Mouse (Mus musculus) liver, adult 10 weeks (tissue): ENCODE measurements around the gene Qprt. TPM values are rescaled to one million over a fixed set of nuclear protein-coding genes. Genes with fewer than 3 reads are reported as not detected.

Source experiments
- polyA plus RNA-seq: library from polyadenylated mRNA; stranded (reverse); fragments of 350-450 nt; fragmentation: Illumina TruSeq; extraction: RNeasy Lipid Tissue Mini Kit (QIAGEN cat#74804); gene quantifications from one replicate; pipeline ENCODE4 v1.2.3, GENCODE M21; 2014; ENCODE audit warnings: low read depth, low replicate concordance

Gene Qprt
- polyA plus RNA-seq = 50.0 TPM

DNA sequence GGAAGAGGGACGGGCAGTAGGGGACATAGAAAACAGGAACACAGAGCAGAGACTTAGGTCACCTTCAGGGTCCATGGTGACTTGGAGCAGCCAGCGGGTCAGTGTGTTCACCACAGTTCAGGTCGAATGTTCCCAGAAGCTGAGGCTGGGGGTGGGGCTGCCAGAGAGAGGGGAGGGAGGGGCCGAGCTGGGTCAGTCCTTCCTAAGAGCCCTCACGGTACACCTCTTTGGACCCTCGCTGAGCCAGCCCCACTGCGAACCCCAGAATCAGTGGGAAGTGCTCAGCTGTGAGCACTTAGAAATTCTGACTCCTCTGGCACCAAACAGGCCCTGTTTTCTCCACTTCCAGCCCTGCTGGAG is at the start of gene Qprt:
Gene Qprt, minus strand, starts transcription at position 316 of the 360 bp plus-strand sequence.

DNA sequence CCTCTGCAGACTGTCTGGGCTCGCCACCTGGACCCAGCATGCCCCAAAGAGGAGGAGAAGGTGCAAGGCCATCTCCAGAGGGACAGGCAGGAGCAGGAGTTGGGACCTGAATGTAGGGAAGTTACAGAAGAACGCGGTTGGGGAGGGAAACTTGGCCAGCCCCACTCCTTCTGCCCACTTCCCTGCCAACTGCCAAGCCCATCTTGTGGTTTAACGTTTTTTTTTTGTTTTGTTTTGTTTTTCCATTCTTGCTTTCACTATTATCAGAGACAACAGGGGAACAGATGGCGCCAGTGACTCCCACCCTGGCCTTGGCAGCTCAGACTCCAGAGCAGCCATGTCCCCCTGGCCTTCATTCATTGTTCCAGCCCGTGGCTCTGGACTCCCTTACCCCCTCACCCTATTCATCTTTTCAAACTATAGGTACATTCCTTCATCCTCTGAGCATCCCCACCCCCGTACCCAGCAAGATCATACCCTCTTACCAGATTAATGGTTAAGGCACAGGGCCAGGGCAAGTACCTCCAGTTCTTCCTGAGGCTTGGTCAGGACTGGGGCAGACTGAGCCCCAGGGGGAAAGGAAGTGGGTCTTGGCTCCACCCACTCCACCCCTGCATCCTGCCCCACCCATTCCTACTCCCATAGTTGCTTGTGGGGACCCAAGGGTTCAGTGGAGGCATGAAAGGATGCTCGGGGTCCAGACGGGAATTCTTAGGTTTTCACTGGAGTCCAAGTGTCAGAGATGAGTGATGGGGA is 15.4 kb upstream of the Qprt start, which contains the start of gene Spn:
Gene Spn, minus strand, starts transcription at position 562 of the 756 bp plus-strand sequence.

DNA sequence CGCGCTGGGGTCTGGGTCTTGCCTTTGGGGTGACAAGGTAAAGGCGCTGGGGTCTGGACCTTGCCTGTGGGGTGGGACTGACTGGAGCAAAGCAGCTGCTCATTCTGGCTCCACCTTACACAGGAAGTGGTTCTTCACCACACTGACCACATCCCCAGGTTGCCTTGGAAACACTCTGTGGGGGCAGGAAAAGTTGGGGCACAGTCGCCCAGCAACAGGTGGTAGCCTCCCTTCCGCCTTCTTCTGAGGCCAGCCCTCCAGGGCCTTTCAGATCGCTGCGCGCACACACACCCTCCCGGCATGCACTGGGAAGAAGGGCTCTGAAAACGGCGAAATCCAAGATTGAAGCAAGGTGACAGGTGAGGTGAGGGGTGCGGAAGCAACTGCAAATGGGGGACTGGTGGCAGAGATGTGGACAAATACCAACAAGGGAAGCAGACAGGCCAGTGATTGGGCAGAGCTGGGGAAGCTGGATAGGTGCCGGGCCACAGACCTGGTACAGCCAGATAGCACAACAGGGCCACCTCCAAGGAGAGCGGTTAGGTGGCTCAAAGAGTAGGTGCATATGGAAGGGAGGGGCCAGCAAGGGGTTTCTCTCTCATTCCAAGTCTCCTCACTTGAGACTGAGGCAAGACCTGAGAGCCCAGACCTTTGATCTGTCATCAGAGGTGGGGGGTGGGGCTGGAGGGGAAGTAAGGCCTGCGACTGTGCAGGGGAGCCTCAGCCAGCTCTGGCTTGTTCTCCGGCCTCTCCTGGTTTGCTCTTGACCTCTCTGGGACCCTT is 30.7 kb downstream of the Qprt start, which contains the start of gene AI467606:
Gene AI467606, plus strand, starts transcription at position 246 of the 783 bp plus-strand sequence.

DNA sequence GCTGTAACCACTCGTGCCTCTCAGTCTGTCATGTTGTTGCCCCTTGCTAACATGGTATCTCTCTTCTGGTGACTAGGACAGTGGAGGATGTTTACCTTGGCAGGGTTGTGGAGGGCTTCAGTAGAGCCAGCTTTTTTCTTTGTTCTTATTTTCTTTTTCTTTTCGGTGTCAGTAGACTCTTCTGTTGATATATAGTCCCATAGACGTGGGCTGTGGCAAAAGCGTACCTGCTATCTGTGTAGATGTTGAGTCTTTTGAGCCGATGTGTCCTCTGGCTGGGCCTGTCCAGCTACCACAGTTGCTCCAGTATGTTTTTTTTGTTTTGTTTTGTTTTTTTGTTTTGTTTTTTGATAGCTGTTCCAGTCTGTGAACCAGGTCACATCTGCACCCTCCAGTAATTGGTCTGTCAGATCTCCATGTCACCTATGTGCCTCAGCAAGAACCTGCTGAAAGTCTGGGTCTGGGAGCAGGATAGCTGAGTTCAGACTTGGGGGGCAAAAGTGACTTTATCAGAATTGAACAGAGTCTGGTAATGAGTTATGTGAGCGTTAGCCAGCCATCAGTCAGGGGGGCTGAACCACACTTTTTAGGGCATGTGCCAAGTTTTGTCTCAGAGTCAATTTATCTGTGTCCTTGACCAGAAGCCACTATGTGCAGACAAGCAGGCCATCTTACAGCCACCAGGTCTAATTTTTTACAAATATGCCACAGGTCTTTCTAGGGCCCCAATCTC is 34.6 kb downstream of the Qprt start, which contains the start of gene Zg16:
Gene Zg16, minus strand, starts transcription at position 51 of the 733 bp plus-strand sequence.

Other genes with a start within 250 kb of the Qprt start
- gene Taok2, start 237.5 kb downstream of the Qprt start, polyA plus RNA-seq = 3.4 TPM
- 16.3 TPM for gene Tmem219, start 199.3 kb downstream of the Qprt start, polyA plus RNA-seq
- 1.7 TPM for gene Kctd13, start 193.3 kb downstream of the Qprt start, polyA plus RNA-seq
- not detected for gene Asphd1, start 172.6 kb downstream of the Qprt start, polyA plus RNA-seq
- gene Sez6l2, start 171.7 kb downstream of the Qprt start, polyA plus RNA-seq = not detected
- 7.8 TPM for gene Cdipt, start 146.3 kb downstream of the Qprt start, polyA plus RNA-seq
- gene Cdiptos, start 146.1 kb downstream of the Qprt start, polyA plus RNA-seq = not detected
- gene Mvp, start 107.6 kb downstream of the Qprt start, polyA plus RNA-seq = 0.53 TPM
- gene Pagr1b, start 105.7 kb downstream of the Qprt start, polyA plus RNA-seq = 1.3 TPM
- gene Pagr1a, start 104.9 kb downstream of the Qprt start, polyA plus RNA-seq = not detected
- 0.53 TPM for gene Gm42742, start 101.1 kb downstream of the Qprt start, polyA plus RNA-seq
- not detected for gene Prrt2, start 101.0 kb downstream of the Qprt start, polyA plus RNA-seq
- 12.5 TPM for gene Maz, start 95.2 kb downstream of the Qprt start, polyA plus RNA-seq
- not detected for gene Kif22, start 79.8 kb downstream of the Qprt start, polyA plus RNA-seq
- gene Zg16, start 34.9 kb downstream of the Qprt start, polyA plus RNA-seq = not detected
- 0.45 TPM for gene AI467606, start 30.9 kb downstream of the Qprt start, polyA plus RNA-seq
- 0.13 TPM for gene Spn, start 15.6 kb upstream of the Qprt start, polyA plus RNA-seq
- 7.0 TPM for gene Cd2bp2, start 73.8 kb upstream of the Qprt start, polyA plus RNA-seq
- 2.4 TPM for gene Tbc1d10b, start 86.2 kb upstream of the Qprt start, polyA plus RNA-seq
- gene Mylpf, start 86.7 kb upstream of the Qprt start, polyA plus RNA-seq = not detected
- gene Zfp553, start 110.8 kb upstream of the Qprt start, polyA plus RNA-seq = 0.50 TPM
- not detected for gene Sept1, start 110.9 kb upstream of the Qprt start, polyA plus RNA-seq
- not detected for gene Zfp771, start 122.0 kb upstream of the Qprt start, polyA plus RNA-seq
- 2.3 TPM for gene Dctpp1, start 138.5 kb upstream of the Qprt start, polyA plus RNA-seq
- 507 TPM for gene Sephs2, start 151.8 kb upstream of the Qprt start, polyA plus RNA-seq
- 2.2 TPM for gene Itgal, start 174.0 kb upstream of the Qprt start, polyA plus RNA-seq
- gene Zfp768, start 223.4 kb upstream of the Qprt start, polyA plus RNA-seq = 2.7 TPM